Mouse (Mus musculus) neural tube, embryonic 13.5 days (tissue): ENCODE results near the gene Kansl2. TPM values are rescaled to one million over a fixed set of nuclear protein-coding genes. Genes with fewer than 3 reads are reported as not detected.
A peak's percentile ranks its signal among the peaks of the same experiment; 100 is the strongest.

Experiments
- ATAC-seq: fragments of 200-750 bp; cut with Nextera tagmentation; 2 replicates; pipeline ENCODE4 v1.8.0; 2017; ENCODE audit warnings: low read depth, mild to moderate bottlenecking, moderate TSS enrichment, moderate library complexity
- H3K27ac ChIP-seq: fragments of 300-500 bp; sonication (generic); replicated peaks from 2 replicates; pipeline ENCODE4 v1.5.1; 2015; ENCODE audit warnings: moderate library complexity, mild to moderate bottlenecking, inconsistent platforms
- H3K27me3 ChIP-seq: fragments of 300-500 bp; sonication (generic); 2 replicates; pipeline ENCODE4 v1.6.1; 2015; ENCODE audit warnings: mild to moderate bottlenecking, inconsistent platforms
- H3K36me3 ChIP-seq: fragments of 300-500 bp; sonication (generic); 2 replicates; pipeline ENCODE4 v1.6.1; 2015; ENCODE audit warnings: mild to moderate bottlenecking, inconsistent platforms
- H3K4me1 ChIP-seq: fragments of 300-500 bp; sonication (generic); replicated peaks from 2 replicates; pipeline ENCODE4 v1.6.1; 2015; ENCODE audit warnings: inconsistent platforms
- H3K4me2 ChIP-seq: fragments of 300-500 bp; sonication (generic); 2 replicates; pipeline ENCODE4 v1.6.1; 2015; ENCODE audit warnings: inconsistent platforms, mild to moderate bottlenecking, moderate library complexity
- H3K4me3 ChIP-seq: fragments of 300-500 bp; sonication (generic); 2 replicates; pipeline ENCODE4 v1.5.1; 2015; ENCODE audit warnings: mild to moderate bottlenecking, inconsistent platforms
- H3K9ac ChIP-seq: fragments of 300-500 bp; sonication (generic); 2 replicates; pipeline ENCODE4 v1.6.1; 2015; ENCODE audit warnings: moderate library complexity, mild to moderate bottlenecking, inconsistent platforms
- H3K9me3 ChIP-seq: fragments of 300-500 bp; sonication (generic); 2 replicates; pipeline ENCODE4 v1.6.1; 2016; ENCODE audit warnings: inconsistent platforms
- WGBS: fragments of 180-500 bp; shearing (Covaris S2); methylation state at CpG from one replicate; pipeline ENCODE4 v1.1.7; 2015; 5-methylcytosine and 5-hydroxymethylcytosine counted together
- polyA plus RNA-seq: library from polyadenylated mRNA; unstranded; fragments of >200 nt; fragmentation: Nextera tagmentation; extraction: Ambion mirVana; gene quantifications from 2 replicates; pipeline ENCODE4 v1.2.1, GENCODE M21; 2015

Gene Kansl2
- polyA plus RNA-seq, 1 experiment from 2014 or later = 132 TPM

GRCm38 (mm10) chr15:98567278-98568134 is 33.4 kb upstream of the Kansl2 start:
- H3K9me3 ChIP-seq = no peaks in the 10 kb centered on the region
- ATAC-seq = peak; percentile 97
- no peaks in the 10 kb centered on the region for H3K27me3 ChIP-seq
- H3K4me2 ChIP-seq = peak overlapping the region; percentile 86
- peak overlapping the region; percentile 88 for H3K9ac ChIP-seq
- under 1% methylated on average over 88 of the region's 88 CpGs for WGBS
- peak overlapping the region; percentile 95 for H3K27ac ChIP-seq
- H3K36me3 ChIP-seq = peaks cover 13% of the 10 kb centered on the region
- H3K4me1 ChIP-seq = peaks cover 41% of the 10 kb centered on the region
- H3K4me3 ChIP-seq = peak overlapping the region; percentile 95

- no peaks in the 10 kb centered on the region for H3K9me3 ChIP-seq
- WGBS = 2% methylated on average over 15 of the region's 15 CpGs
- peaks cover 42% of the 10 kb centered on the region for H3K4me1 ChIP-seq
- H3K27me3 ChIP-seq = no peaks in the 10 kb centered on the region
- peak overlapping the region; percentile 78 for H3K4me2 ChIP-seq
- peak overlapping the region; percentile 88 for H3K9ac ChIP-seq
- H3K36me3 ChIP-seq = peaks cover 15% of the 10 kb centered on the region
- ATAC-seq = no peak
- peak overlapping the region; percentile 95 for H3K27ac ChIP-seq
- peak overlapping the region; percentile 95 for H3K4me3 ChIP-seq
Measured at GRCm38 (mm10) chr15:98566973-98567277, 32.9 kb upstream of the Kansl2 start.

- WGBS = 92% methylated on average over 5 of the region's 5 CpGs
- H3K9ac ChIP-seq = no peak overlapping the region
- H3K36me3 ChIP-seq = peaks cover 68% of the 10 kb centered on the region
Measured at GRCm38 (mm10) chr15:98557186-98557585, 23.1 kb upstream of the Kansl2 start.

GRCm38 (mm10) chr15:98555881-98556280 is 21.8 kb upstream of the Kansl2 start:
- no peaks in the 10 kb centered on the region for H3K9me3 ChIP-seq
- no peaks in the 10 kb centered on the region for H3K4me1 ChIP-seq
- no peak for ATAC-seq
- no peak overlapping the region for H3K9ac ChIP-seq
- H3K27me3 ChIP-seq = no peaks in the 10 kb centered on the region
- H3K4me3 ChIP-seq = no peak overlapping the region
- H3K4me2 ChIP-seq = no peak overlapping the region
- 94% methylated on average over 4 of the region's 4 CpGs for WGBS
- H3K36me3 ChIP-seq = peaks cover 81% of the 10 kb centered on the region
- no peak overlapping the region for H3K27ac ChIP-seq

More at GRCm38 (mm10) chr15:98557186-98557585, 23.1 kb upstream of the Kansl2 start:
- Histone ChIP-seq H3K9me3 (no peaks in the 10 kb centered on the region), H3K27ac (no peak overlapping the region), H3K4me2 (no peak overlapping the region), H3K4me1 (0 out of 2 replicates have a peak, but pooled peaks cover 2% of the 10 kb centered on the region), H3K4me3 (no peak overlapping the region), H3K27me3 (no peaks in the 10 kb centered on the region)
- no peak for ATAC-seq

- WGBS = 83% methylated on average over 2 of the region's 2 CpGs
- Histone ChIP-seq H3K4me2 (no peak overlapping the region), H3K36me3 (peaks cover 86% of the 10 kb centered on the region), H3K4me3 (no peak overlapping the region), H3K9ac (no peak overlapping the region), H3K9me3 (no peaks in the 10 kb centered on the region), H3K4me1 (no peaks in the 10 kb centered on the region), H3K27me3 (no peaks in the 10 kb centered on the region), H3K27ac (no peak overlapping the region)
- ATAC-seq = no peak
Measured at GRCm38 (mm10) chr15:98552758-98553157, 18.7 kb upstream of the Kansl2 start.

GRCm38 (mm10) chr15:98546843-98547242 is 12.8 kb upstream of the Kansl2 start:
- H3K4me1 ChIP-seq = no peaks in the 10 kb centered on the region
- H3K36me3 ChIP-seq = peaks cover 94% of the 10 kb centered on the region
- 93% methylated on average over 5 of the region's 5 CpGs for WGBS
- no peak overlapping the region for H3K9ac ChIP-seq
- no peaks in the 10 kb centered on the region for H3K27me3 ChIP-seq
- ATAC-seq = no peak
- no peak overlapping the region for H3K4me3 ChIP-seq
- H3K9me3 ChIP-seq = no peaks in the 10 kb centered on the region
- H3K27ac ChIP-seq = no peak overlapping the region
- no peak overlapping the region for H3K4me2 ChIP-seq

GRCm38 (mm10) chr15:98545151-98545550 is 11.1 kb upstream of the Kansl2 start:
- Histone ChIP-seq H3K4me1 (no peaks in the 10 kb centered on the region), H3K4me3 (no peak overlapping the region), H3K9me3 (no peaks in the 10 kb centered on the region), H3K4me2 (no peak overlapping the region), H3K27me3 (no peaks in the 10 kb centered on the region), H3K36me3 (peaks cover 86% of the 10 kb centered on the region), H3K9ac (no peak overlapping the region), H3K27ac (no peak overlapping the region)
- ATAC-seq = no peak
- WGBS = 94% methylated on average over 3 of the region's 3 CpGs

GRCm38 (mm10) chr15:98543341-98543740 is 9.3 kb upstream of the Kansl2 start:
- WGBS = 63% methylated on average over 4 of the region's 4 CpGs
- Histone ChIP-seq H3K9me3 (no peaks in the 10 kb centered on the region), H3K4me1 (no peaks in the 10 kb centered on the region), H3K27ac (no peak overlapping the region), H3K4me3 (no peak overlapping the region), H3K36me3 (peaks cover 78% of the 10 kb centered on the region), H3K4me2 (no peak overlapping the region), H3K27me3 (no peaks in the 10 kb centered on the region), H3K9ac (no peak overlapping the region)
- ATAC-seq = no peak

GRCm38 (mm10) chr15:98541064-98541463 is 7.0 kb upstream of the Kansl2 start:
- 91% methylated on average over 6 of the region's 6 CpGs for WGBS
- Histone ChIP-seq H3K4me1 (no peaks in the 10 kb centered on the region), H3K4me3 (no peak overlapping the region), H3K9ac (no peak overlapping the region), H3K36me3 (peaks cover 64% of the 10 kb centered on the region), H3K27ac (no peak overlapping the region), H3K9me3 (no peaks in the 10 kb centered on the region), H3K27me3 (no peaks in the 10 kb centered on the region), H3K4me2 (no peak overlapping the region)
- no peak for ATAC-seq

- no peak overlapping the region for H3K4me3 ChIP-seq
- ATAC-seq = no peak
- WGBS = 80% methylated on average over 4 of the region's 4 CpGs
Measured at GRCm38 (mm10) chr15:98537923-98538322, 3.9 kb upstream of the Kansl2 start.

GRCm38 (mm10) chr15:98536828-98537510 is 2.9 kb upstream of the Kansl2 start:
- WGBS = 91% methylated on average over 8 of the region's 8 CpGs
- peaks cover 26% of the 10 kb centered on the region for H3K36me3 ChIP-seq
- H3K4me1 ChIP-seq = peaks cover 16% of the 10 kb centered on the region
- no peak for ATAC-seq
- H3K27ac ChIP-seq = no peak overlapping the region
- H3K9me3 ChIP-seq = no peaks in the 10 kb centered on the region
- no peaks in the 10 kb centered on the region for H3K27me3 ChIP-seq
- H3K4me2 ChIP-seq = no peak overlapping the region
- H3K4me3 ChIP-seq = no peak overlapping the region
- no peak overlapping the region for H3K9ac ChIP-seq

More at GRCm38 (mm10) chr15:98537923-98538322, 3.9 kb upstream of the Kansl2 start:
- H3K27me3 ChIP-seq = no peaks in the 10 kb centered on the region
- H3K27ac ChIP-seq = no peak overlapping the region
- peaks cover 34% of the 10 kb centered on the region for H3K36me3 ChIP-seq
- H3K9ac ChIP-seq = no peak overlapping the region
- no peaks in the 10 kb centered on the region for H3K9me3 ChIP-seq
- H3K4me1 ChIP-seq = peaks cover 6% of the 10 kb centered on the region
- H3K4me2 ChIP-seq = no peak overlapping the region

- H3K4me3 ChIP-seq = no peak overlapping the region
- no peak overlapping the region for H3K4me2 ChIP-seq
- no peak overlapping the region for H3K27ac ChIP-seq
- peaks cover 26% of the 10 kb centered on the region for H3K4me1 ChIP-seq
- ATAC-seq = no peak
- no peak overlapping the region for H3K9ac ChIP-seq
- no peaks in the 10 kb centered on the region for H3K9me3 ChIP-seq
- H3K27me3 ChIP-seq = no peaks in the 10 kb centered on the region
- WGBS = 88% methylated on average over 4 of the region's 4 CpGs
- peaks cover 25% of the 10 kb centered on the region for H3K36me3 ChIP-seq
Measured at GRCm38 (mm10) chr15:98535921-98536320, 1.9 kb upstream of the Kansl2 start.
